7 mouse cellular contexts compared by ENCODE assay signal in the genomic region with DNA sequence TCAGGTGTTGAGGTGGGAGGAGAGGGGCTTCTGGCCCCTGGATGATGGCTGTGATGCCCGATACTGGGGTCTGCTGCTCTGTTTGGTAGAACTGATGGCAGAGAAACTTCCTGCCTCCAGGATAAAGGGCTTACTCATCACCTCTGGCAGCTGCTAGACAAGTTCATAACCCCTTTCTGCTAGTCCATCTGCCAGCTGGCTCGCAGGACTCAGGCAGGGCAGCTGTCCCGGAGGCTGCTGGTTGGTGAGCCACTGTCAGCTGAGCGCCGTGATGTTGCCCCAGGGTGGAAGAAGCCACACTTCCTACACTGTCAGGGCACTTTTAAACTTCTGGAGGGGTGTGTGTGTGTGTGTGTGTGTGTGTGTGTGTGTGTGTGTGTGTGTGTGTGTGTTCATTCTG. TPM values are rescaled to one million over a fixed set of nuclear protein-coding genes. Genes with fewer than 3 reads are reported as not detected.
DNase-seq lines count a peak whose midpoint lies in the region; ATAC-seq and TF ChIP-seq lines count a peak whose summit lies in the region.
"Not testable (repeated sequence)": the region's sequence is repeated elsewhere in the genome, so short reads cannot be mapped to it uniquely, and the experiment has no call there.

No protein-coding gene starts in this region.

- H3K4me2 ChIP-seq in embryonic facial prominence, embryonic 14.5 days (ENCODE audit: low read depth, low read length): not testable (repeated sequence)

- H3K36me3 ChIP-seq in embryonic facial prominence, embryonic 14.5 days (ENCODE audit: control insufficient read depth, insufficient read depth, low read length): peaks cover 30% of the 10 kb centered on the region
- peaks cover 46% of the 10 kb centered on the region for H3K36me3 ChIP-seq in liver, adult 2 months (ENCODE audit: control insufficient read depth, insufficient read depth, low read length)
- peaks cover 13% of the 10 kb centered on the region; the same call in 1 of the 2 replicates for H3K36me3 ChIP-seq in macrophage (ENCODE audit: inconsistent target)

- not testable (repeated sequence) for H3K9me3 ChIP-seq in embryonic facial prominence, embryonic 14.5 days (ENCODE audit: control insufficient read depth, low read length)

- H3K27me3 ChIP-seq in embryonic facial prominence, embryonic 14.5 days (replicated peaks; ENCODE audit: control insufficient read depth, insufficient read depth, low read length); liver, adult 2 months (ENCODE audit: control insufficient read depth, insufficient read depth, low read length): not testable (repeated sequence)

- H3K9ac ChIP-seq in embryonic facial prominence, embryonic 14.5 days (ENCODE audit: low read depth, low read length); liver, adult 2 months (ENCODE audit: low read depth, low read length): not testable (repeated sequence)

- peak; percentile 70 for DNase-seq in adrenal gland, postnatal 14 days
- not testable (repeated sequence) for DNase-seq in embryonic facial prominence, embryonic 14.5 days (ENCODE audit: low spot score)
- peak; percentile 86 for DNase-seq in liver, adult 2 months (ENCODE audit: extremely low read depth, low read depth, low spot score)
- DNase-seq in thymus, adult 18-20 months: peak; percentile 15 to 22

- not testable (repeated sequence) for TF ChIP-seq CTCF in liver, adult 2 months (IDR thresholded peaks at IDR 0.05; ENCODE audit: low read depth, low read length)

- ATAC-seq in embryonic facial prominence, embryonic 14.5 days (ENCODE audit: low read depth): peak; percentile 74
- peak; percentile 63 for ATAC-seq in granulocyte monocyte progenitor cell, adult 5-6 weeks (replicated peaks; ENCODE audit: poor library complexity, severe bottlenecking)
- peak; percentile 24 to 49; a peak in 2 of 4 replicates for ATAC-seq in hematopoietic stem cell, adult 5-6 weeks (replicated peaks in 1 of 2; ENCODE audit: insufficient read depth in 1 of 2, low FRiP score in 2 of 2, low TSS enrichment in 1 of 2, low read depth in 1 of 2, poor library complexity in 2 of 2, severe bottlenecking in 2 of 2)

- H3K79me2 ChIP-seq in liver, adult 2 months (ENCODE audit: control insufficient read depth, insufficient read depth, low read length); macrophage (ENCODE audit: inconsistent target): not testable (repeated sequence)

- TF ChIP-seq POLR2A in liver, adult 2 months (IDR thresholded peaks at IDR 0.05; ENCODE audit: extremely low read depth, insufficient read depth, low read length): not testable (repeated sequence)

- WGBS in embryonic facial prominence, embryonic 14.5 days: 37% methylated on average over 3 of the region's 5 CpGs
- whole genome bisulfite sequencing in liver, adult 2 months: 2% methylated on average over 5 of the region's 5 CpGs
- WGBS in macrophage (ENCODE audit: missing documents): 44% methylated on average over 1 of the region's 5 CpGs

- H3K4me1 ChIP-seq in embryonic facial prominence, embryonic 14.5 days (ENCODE audit: control insufficient read depth, insufficient read depth, low read length); liver, adult 2 months (ENCODE audit: control insufficient read depth, insufficient read depth, low read length): not testable (repeated sequence)

- H3K4me3 ChIP-seq in embryonic facial prominence, embryonic 14.5 days (ENCODE audit: low read depth, low read length); liver, adult 2 months (ENCODE audit: insufficient read depth, low read depth, low read length); macrophage (ENCODE audit: inconsistent target): not testable (repeated sequence)

- not testable (repeated sequence) for H3K27ac ChIP-seq in embryonic facial prominence, embryonic 14.5 days (replicated peaks; ENCODE audit: low read depth, low read length); liver, adult 2 months (replicated peaks; ENCODE audit: insufficient read depth, low read depth, low read length)
- peak overlapping the region; percentile 72 for H3K27ac ChIP-seq in macrophage

RNA-seq across cellular contexts. Expression of a gene that starts 56.6 kb away (rescaled TPM):
- 137 and 170 TPM in 2 replicates for total RNA-seq in adrenal gland, postnatal 14 days (2021)
- 31.3 and 33.6 TPM in 2 replicates for polyA plus RNA-seq in embryonic facial prominence, embryonic 14.5 days (2014; fragmentation: Nextera tagmentation; extraction: Ambion mirVana)
- 2.6 TPM in 1 of 2 replicates, not detected in the other for total RNA-seq in granulocyte monocyte progenitor cell, adult 5-6 weeks (2014; fragmentation: Nextera tagmentation)
- total RNA-seq in granulocyte monocyte progenitor cell, adult 5-6 weeks (2017): 10.9 and 11.0 TPM in 2 replicates
- 20.6 and 22.6 TPM in 2 replicates for total RNA-seq in hematopoietic stem cell, adult 5-6 weeks (2017)
- 115 and 162 TPM in 2 replicates for total RNA-seq in liver, adult 2 months (2014; rRNA removed)
- 61.4 and 133 TPM in 2 replicates for polyA plus RNA-seq in liver, adult 2 months (2012; rRNA removed)
- total RNA-seq in macrophage (2018; cell fraction: chromatin; rRNA removed): 100 to 1,000 TPM in 2 of 26 experiments, 10 to 100 TPM in 21, 1 to 10 TPM in 3; 6.6 to 157 (median 26.2) TPM
- 100 to 1,000 TPM in 1 of 26 experiments, 10 to 100 TPM in 25; 16.9 to 133 (median 47.2) TPM for total RNA-seq in macrophage (2018; cell fraction: cytosol; rRNA removed)
- 100 to 1,000 TPM in 4 of 26 experiments, 10 to 100 TPM in 22; 13.1 to 212 (median 57.6) TPM for total RNA-seq in macrophage (2018; cell fraction: nucleus; rRNA removed)
- polyA plus RNA-seq in macrophage (2018): 13.3 to 105 TPM (median 18.9 TPM) in 3 replicates
